ENCODE assay signal across 13 mouse cellular contexts in the genomic region with DNA sequence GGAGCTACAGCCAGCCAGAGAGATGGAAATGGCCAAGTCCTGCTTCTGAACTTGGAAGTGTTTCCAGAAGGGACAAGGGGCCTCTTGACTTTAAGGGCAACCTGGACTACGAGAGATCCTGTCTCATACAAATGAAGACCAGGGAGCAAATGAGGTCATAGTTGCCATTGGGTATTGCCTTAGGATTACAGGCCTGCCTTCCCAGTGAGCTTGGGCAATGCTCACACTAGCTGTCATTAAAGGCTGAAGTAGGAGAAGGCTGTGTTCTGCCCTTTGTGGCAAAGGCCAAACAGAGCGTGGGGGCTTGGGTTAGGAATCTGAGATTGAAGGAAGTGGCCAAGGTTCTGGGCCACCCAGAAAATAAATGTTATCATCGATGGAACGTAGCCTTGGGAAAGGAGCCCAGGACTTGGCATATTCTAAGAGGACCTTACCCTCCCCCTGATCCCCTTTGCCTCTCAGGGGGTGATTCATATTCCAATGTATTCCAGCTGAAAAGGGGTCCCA.
"Had no signal": no experiment of that assay in that cellular context is flagged by ENCODE, and none has a peak within 500 bp of the region (broad histone marks: within the 10 kb centered on the region; RNA-seq: fewer than 3 reads in every experiment).

No protein-coding gene starts in this region.

- H3K27ac ChIP-seq: intestine, embryonic 15.5 days; limb, embryonic 13.5 days; liver, embryonic 14.5 days had no signal

- H3K4me3 ChIP-seq: intestine, embryonic 15.5 days; limb, embryonic 13.5 days; myocyte had no signal

- H3K36me3 ChIP-seq: intestine, embryonic 15.5 days; limb, embryonic 13.5 days had no signal

- H3K9me3 ChIP-seq: intestine, embryonic 15.5 days; limb, embryonic 13.5 days had no signal

- DNase-seq: kidney, adult 18-20 months; kidney, postnatal 10 days; kidney, postnatal 4 days; left cerebral cortex, postnatal 4 days; lung, adult 18-20 months; midbrain, embryonic 14.5 days; retina, postnatal 1 day; right cerebral cortex, postnatal 4 days; spleen, adult 18-20 months had no signal

- H3K27me3 ChIP-seq: intestine, embryonic 15.5 days; limb, embryonic 13.5 days had no signal
